Mouse (Mus musculus): ENCODE measurements around the gene Trpv5. TPM values are rescaled to one million over a fixed set of nuclear protein-coding genes. Genes with fewer than 3 reads are reported as not detected.

The Trpv5 gene
- polyA plus RNA-seq, 1 experiment = 0.75 TPM

DNA sequence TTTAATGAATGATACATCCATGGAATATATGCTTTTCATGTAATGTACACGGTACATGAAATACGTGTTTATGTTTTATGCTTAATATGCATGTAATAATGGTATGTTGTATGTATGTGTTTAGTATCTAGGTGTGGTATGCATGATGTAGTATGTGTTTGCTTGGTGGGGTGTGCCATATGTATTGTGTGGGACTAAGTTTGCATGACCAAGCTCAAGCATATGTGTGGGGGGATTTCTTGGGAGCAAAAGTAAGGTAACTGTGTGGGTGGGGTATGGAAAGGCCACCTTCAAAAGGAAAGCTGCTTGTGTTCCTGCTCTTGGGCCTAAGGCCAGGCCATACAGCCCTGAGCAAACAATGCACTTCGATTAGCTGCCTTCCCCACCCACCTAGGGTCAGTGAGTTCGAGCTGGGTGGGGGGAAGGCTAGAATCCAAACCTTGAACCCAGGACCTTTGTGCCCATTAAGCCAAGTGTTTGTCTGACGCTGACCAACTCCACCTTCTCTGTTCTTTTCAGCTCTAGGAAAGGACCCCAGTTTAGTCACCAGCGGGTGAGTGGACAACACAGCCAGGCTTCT lies 42.6 kb downstream of the Trpv5 start:
- TF ChIP-seq POLR2A (IDR thresholded peaks at IDR 0.05; ENCODE audit: borderline replicate concordance, control insufficient read depth, low read depth, low read length) (no peak), CTCF (IDR thresholded peaks at IDR 0.05; ENCODE audit: control insufficient read depth, insufficient read depth, low read length) (no peak)
- Histone ChIP-seq H3K4me3 (replicated peaks; ENCODE audit: control insufficient read depth, low read depth, low read length) (no peak overlapping the region), H3K4me1 (ENCODE audit: control insufficient read depth, insufficient read depth, low read length) (no peaks in the 10 kb centered on the region), H3K27ac (ENCODE audit: control insufficient read depth, insufficient read depth, low read depth, low read length, poor library complexity) (no peak overlapping the region)
- 79% methylated on average over 6 of the region's 6 CpGs for WGBS

GRCm38 (mm10) chr6:41637393-41637792 lies 43.2 kb downstream of the Trpv5 start:
- 65% methylated on average over 1 of the region's 1 CpGs for WGBS
- TF ChIP-seq POLR2A (IDR thresholded peaks at IDR 0.05; ENCODE audit: borderline replicate concordance, control insufficient read depth, low read depth, low read length) = no peak
- no peak for TF ChIP-seq CTCF (IDR thresholded peaks at IDR 0.05; ENCODE audit: control insufficient read depth, insufficient read depth, low read length)

GRCm38 (mm10) chr6:41636178-41636577 lies 44.4 kb downstream of the Trpv5 start, which contains the start of gene Trpv6:
Gene Trpv6, minus strand, starts transcription at chr6:41636405.
- Histone ChIP-seq H3K4me3 (replicated peaks; ENCODE audit: control insufficient read depth, low read depth, low read length) (no peak within 1 kb of the TSS), H3K27ac (ENCODE audit: control insufficient read depth, insufficient read depth, low read depth, low read length, poor library complexity) (no peak within 1 kb of the TSS), H3K4me1 (ENCODE audit: control insufficient read depth, insufficient read depth, low read length) (no peaks in the 10 kb centered on the region)
- WGBS = 73% methylated on average over 5 of the region's 5 CpGs
- TF ChIP-seq POLR2A (IDR thresholded peaks at IDR 0.05; ENCODE audit: borderline replicate concordance, control insufficient read depth, low read depth, low read length) (no peak), CTCF (IDR thresholded peaks at IDR 0.05; ENCODE audit: control insufficient read depth, insufficient read depth, low read length) (no peak)

More at GRCm38 (mm10) chr6:41637393-41637792, 43.2 kb downstream of the Trpv5 start:
- no peaks in the 10 kb centered on the region for H3K4me1 ChIP-seq (ENCODE audit: control insufficient read depth, insufficient read depth, low read length)
- H3K27ac ChIP-seq (ENCODE audit: control insufficient read depth, insufficient read depth, low read depth, low read length, poor library complexity) = no peak overlapping the region
- no peak overlapping the region for H3K4me3 ChIP-seq (replicated peaks; ENCODE audit: control insufficient read depth, low read depth, low read length)

DNA sequence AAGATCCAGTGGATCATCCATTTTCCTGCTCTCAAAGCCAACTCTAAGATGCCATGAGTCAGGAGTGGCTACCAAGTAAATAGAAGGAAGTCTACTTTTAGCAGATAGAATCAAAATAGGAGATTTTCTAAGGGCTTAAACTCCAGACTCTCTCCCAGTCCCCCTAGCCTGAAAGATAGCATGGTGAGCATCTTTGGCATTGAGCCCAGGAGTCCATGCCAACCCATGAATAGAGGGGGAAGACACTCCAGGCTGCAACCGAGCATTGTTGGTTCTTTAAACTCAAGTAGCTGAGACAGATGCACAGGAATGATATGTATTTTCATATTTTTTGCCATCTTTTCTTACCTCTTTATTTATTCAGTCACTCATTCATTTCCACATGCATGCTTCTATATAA lies 45.4 kb downstream of the Trpv5 start:
- TF ChIP-seq POLR2A (IDR thresholded peaks at IDR 0.05; ENCODE audit: borderline replicate concordance, control insufficient read depth, low read depth, low read length) (no peak), CTCF (IDR thresholded peaks at IDR 0.05; ENCODE audit: control insufficient read depth, insufficient read depth, low read length) (no peak)
- H3K4me1 ChIP-seq (ENCODE audit: control insufficient read depth, insufficient read depth, low read length) = no peaks in the 10 kb centered on the region
- no peak overlapping the region for H3K27ac ChIP-seq (ENCODE audit: control insufficient read depth, insufficient read depth, low read depth, low read length, poor library complexity)
- H3K4me3 ChIP-seq (replicated peaks; ENCODE audit: control insufficient read depth, low read depth, low read length) = no peak overlapping the region
- WGBS = 50% methylated on average over 1 of the region's 1 CpGs

DNA sequence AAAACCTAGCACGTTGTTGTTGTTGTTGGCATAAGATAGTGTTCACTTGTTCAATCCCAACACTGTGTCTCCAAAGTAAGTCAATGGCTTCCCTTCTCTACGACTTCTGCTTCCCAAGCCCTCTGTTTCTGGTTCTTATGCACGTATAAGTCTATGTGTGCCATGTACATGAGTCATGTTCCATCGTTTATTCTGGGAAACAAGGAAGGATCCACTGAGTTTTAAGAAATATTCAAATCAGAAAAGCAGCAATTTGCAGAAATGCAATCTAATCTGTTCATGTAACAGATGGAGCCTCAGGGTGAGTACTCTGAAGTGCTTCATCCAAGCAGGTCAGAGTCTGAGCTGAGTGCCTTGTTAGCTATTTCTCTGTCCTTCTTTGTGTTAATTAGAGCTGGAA lies 49.0 kb downstream of the Trpv5 start:
- no peak overlapping the region for H3K4me3 ChIP-seq (replicated peaks; ENCODE audit: control insufficient read depth, low read depth, low read length)
- TF ChIP-seq CTCF (IDR thresholded peaks at IDR 0.05; ENCODE audit: control insufficient read depth, insufficient read depth, low read length) = no peak
- no peak for TF ChIP-seq POLR2A (IDR thresholded peaks at IDR 0.05; ENCODE audit: borderline replicate concordance, control insufficient read depth, low read depth, low read length)
- H3K4me1 ChIP-seq (ENCODE audit: control insufficient read depth, insufficient read depth, low read length) = no peaks in the 10 kb centered on the region
- no peak overlapping the region for H3K27ac ChIP-seq (ENCODE audit: control insufficient read depth, insufficient read depth, low read depth, low read length, poor library complexity)
- 80% methylated on average over 4 of the region's 4 CpGs for WGBS

- Histone ChIP-seq H3K4me3 (replicated peaks; ENCODE audit: control insufficient read depth, low read depth, low read length) (no peak overlapping the region), H3K4me1 (ENCODE audit: control insufficient read depth, insufficient read depth, low read length) (no peaks in the 10 kb centered on the region), H3K27ac (ENCODE audit: control insufficient read depth, insufficient read depth, low read depth, low read length, poor library complexity) (no peak overlapping the region)
- WGBS = 63% methylated on average over 2 of the region's 2 CpGs
- no peak for TF ChIP-seq CTCF (IDR thresholded peaks at IDR 0.05; ENCODE audit: control insufficient read depth, insufficient read depth, low read length)
- TF ChIP-seq POLR2A (IDR thresholded peaks at IDR 0.05; ENCODE audit: borderline replicate concordance, control insufficient read depth, low read depth, low read length) = no peak
Measured at GRCm38 (mm10) chr6:41630791-41631190, 49.8 kb downstream of the Trpv5 start.

DNA sequence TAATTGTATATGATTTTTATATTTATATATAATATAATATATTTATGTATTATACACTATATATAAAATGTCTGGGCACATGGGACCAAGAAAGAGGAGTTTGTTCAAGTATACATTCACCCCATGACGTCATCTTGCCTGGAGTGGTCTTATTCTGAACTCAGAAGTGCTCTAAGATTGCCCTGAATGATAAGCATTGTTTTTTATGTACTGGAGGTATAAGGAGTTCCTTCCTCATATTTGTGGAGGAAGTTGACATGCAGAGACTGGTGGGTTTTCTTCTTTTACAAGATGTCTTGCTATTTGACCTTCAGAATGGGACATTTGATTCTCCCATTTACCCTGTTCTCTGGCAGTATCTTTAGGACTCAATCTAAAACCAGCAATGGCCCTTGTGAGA lies 52.4 kb downstream of the Trpv5 start:
- WGBS = 4% methylated on average over 1 of the region's 1 CpGs
- Histone ChIP-seq H3K4me1 (ENCODE audit: control insufficient read depth, insufficient read depth, low read length) (no peaks in the 10 kb centered on the region), H3K27ac (ENCODE audit: control insufficient read depth, insufficient read depth, low read depth, low read length, poor library complexity) (no peak overlapping the region), H3K4me3 (replicated peaks; ENCODE audit: control insufficient read depth, low read depth, low read length) (no peak overlapping the region)
- TF ChIP-seq CTCF (IDR thresholded peaks at IDR 0.05; ENCODE audit: control insufficient read depth, insufficient read depth, low read length) (no peak), POLR2A (IDR thresholded peaks at IDR 0.05; ENCODE audit: borderline replicate concordance, control insufficient read depth, low read depth, low read length) (no peak)

GRCm38 (mm10) chr6:41622661-41623060 lies 57.9 kb downstream of the Trpv5 start:
- WGBS = 67% methylated on average over 9 of the region's 9 CpGs
- H3K4me1 ChIP-seq (ENCODE audit: control insufficient read depth, insufficient read depth, low read length) = no peaks in the 10 kb centered on the region
- H3K4me3 ChIP-seq (replicated peaks; ENCODE audit: control insufficient read depth, low read depth, low read length) = no peak overlapping the region
- TF ChIP-seq POLR2A (IDR thresholded peaks at IDR 0.05; ENCODE audit: borderline replicate concordance, control insufficient read depth, low read depth, low read length) (no peak), CTCF (IDR thresholded peaks at IDR 0.05; ENCODE audit: control insufficient read depth, insufficient read depth, low read length) (peak; percentile 65)
- H3K27ac ChIP-seq (ENCODE audit: control insufficient read depth, insufficient read depth, low read depth, low read length, poor library complexity) = no peak overlapping the region

Data from bone marrow, adult 2 months (tissue).